Mouse (Mus musculus) lung, embryonic 14.5 days (tissue): ENCODE measurements around the gene Elf3. TPM values are rescaled to one million over a fixed set of nuclear protein-coding genes. Genes with fewer than 3 reads are reported as not detected.

ENCODE experiments used
- ATAC-seq: fragments of 200-750 bp; cut with Nextera tagmentation; 2 replicates; pipeline ENCODE4 v1.8.0; 2017; ENCODE audit warnings: mild to moderate bottlenecking, moderate TSS enrichment, moderate library complexity; ENCODE audit not compliant: insufficient read depth
- DNase-seq: peaks from one replicate; pipeline ENCODE4 v3.0.0-alpha.2; 2015
- H3K27ac ChIP-seq: fragments of 300-500 bp; sonication (generic); 2 replicates; pipeline ENCODE4 v1.5.1; 2014; ENCODE audit warnings: low read depth, mild to moderate bottlenecking, moderate library complexity
- H3K27me3 ChIP-seq: fragments of 300-500 bp; sonication (generic); 2 replicates; pipeline ENCODE4 v1.6.1; 2014; ENCODE audit warnings: low read length, control low read depth; ENCODE audit not compliant: insufficient read depth
- H3K36me3 ChIP-seq: fragments of 300-500 bp; sonication (generic); 2 replicates; pipeline ENCODE4 v1.6.1; 2014; ENCODE audit warnings: control low read depth; ENCODE audit not compliant: insufficient read depth
- H3K4me1 ChIP-seq: fragments of 300-500 bp; sonication (generic); 2 replicates; pipeline ENCODE4 v1.6.1; 2014; ENCODE audit warnings: antibody characterized with exemption, control low read depth; ENCODE audit not compliant: insufficient read depth
- H3K4me2 ChIP-seq: fragments of 300-500 bp; sonication (generic); 2 replicates; pipeline ENCODE4 v1.6.1; 2014; ENCODE audit warnings: mild to moderate bottlenecking
- H3K4me3 ChIP-seq: fragments of 300-500 bp; sonication (generic); 2 replicates; pipeline ENCODE4 v1.5.1; 2014; ENCODE audit warnings: low read depth, low read length
- H3K9ac ChIP-seq: fragments of 300-500 bp; sonication (generic); 2 replicates; pipeline ENCODE4 v1.6.1; 2014
- H3K9me3 ChIP-seq: fragments of 300-500 bp; sonication (generic); 2 replicates; pipeline ENCODE4 v1.6.1; 2016; ENCODE audit warnings: low read depth, low read length, control low read depth
- CTCF ChIP-seq: IDR thresholded peaks from 2 replicates; pipeline ENCODE4 v1.5.1; 2016; ENCODE audit warnings: antibody characterized with exemption, low read depth
- WGBS: fragments of 180-500 bp; shearing (Covaris S2); extraction: QIAGEN DNeasy Blood & Tissue Kit; methylation state at CpG from one replicate; pipeline ENCODE4 v1.1.7; 2014; 5-methylcytosine and 5-hydroxymethylcytosine counted together
- polyA plus RNA-seq: library from polyadenylated mRNA; unstranded; fragments of >200 nt; fragmentation: Nextera tagmentation; extraction: Ambion mirVana; gene quantifications from 2 replicates; pipeline ENCODE4 v1.2.1, GENCODE M21; 2014

Elf3 gene
- polyA plus RNA-seq, 1 experiment from 2014 or later, result 13.5 TPM

DNA sequence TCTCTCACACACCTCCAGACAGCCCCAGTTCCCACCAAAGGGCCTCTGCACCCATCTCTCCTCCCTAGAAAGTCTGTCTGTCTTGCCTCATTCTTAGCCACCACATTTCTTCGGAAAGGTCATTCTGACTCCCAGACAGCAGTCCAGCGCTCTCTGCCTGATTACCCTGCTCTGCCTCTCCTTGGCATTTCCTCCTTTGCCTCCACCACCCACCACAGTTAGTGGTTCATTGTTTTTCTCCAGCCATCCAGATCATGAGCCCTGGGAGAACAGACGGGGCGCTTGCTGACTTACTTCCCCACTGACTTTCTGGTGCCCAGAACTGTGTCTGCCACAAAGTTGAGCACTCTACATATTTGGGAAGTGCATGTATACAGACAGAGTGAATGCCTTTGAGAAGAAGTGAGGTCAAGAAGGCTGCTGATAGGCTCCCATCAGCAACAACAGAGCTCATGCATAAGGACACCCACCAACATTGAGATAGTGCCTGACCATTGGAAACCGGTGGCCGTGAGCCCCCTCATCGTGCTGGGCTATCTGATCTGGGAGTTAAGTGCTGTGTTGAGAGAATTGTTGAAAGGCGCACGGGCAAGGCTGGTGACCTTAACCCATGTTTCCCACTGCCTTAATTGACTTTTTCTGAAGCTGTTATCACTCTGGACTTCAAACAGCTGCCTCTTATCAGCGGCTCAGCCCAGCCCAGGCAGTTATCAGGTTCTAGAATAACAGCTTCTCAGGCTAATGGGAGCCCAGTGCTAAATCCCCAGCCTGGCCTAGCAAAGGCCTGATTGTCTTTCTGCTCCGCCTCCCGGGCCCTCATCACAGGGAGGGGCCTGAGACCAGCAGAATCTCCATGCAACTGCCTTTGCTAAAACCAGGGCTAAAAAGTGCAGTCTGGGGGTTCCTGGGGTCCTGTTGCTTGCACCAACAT is 53.9 kb downstream of the Elf3 start:
- Histone ChIP-seq H3K27me3 (no peaks in the 10 kb centered on the region), H3K4me1 (peaks cover 2% of the 10 kb centered on the region; the same call in 1 of the 2 replicates), H3K36me3 (no peaks in the 10 kb centered on the region), H3K9ac (no peak overlapping the region), H3K4me2 (no peak overlapping the region), H3K9me3 (no peaks in the 10 kb centered on the region), H3K4me3 (no peak overlapping the region), H3K27ac (no peak overlapping the region)
- ATAC-seq, result no peak
- peak; percentile 20 for DNase-seq
- 21% methylated on average over 12 of the region's 12 CpGs for WGBS
- no peak for TF ChIP-seq CTCF

Other genes starting within 250 kb of the Elf3 start
- gene Lgr6, start 153.3 kb downstream of the Elf3 start, polyA plus RNA-seq, result 11.1 and 12.0 TPM in 2 replicates
- 2.3 and 2.8 TPM in 2 replicates for gene Ptpn7, start 125.9 kb downstream of the Elf3 start, polyA plus RNA-seq
- 46.3 and 46.7 TPM in 2 replicates for gene Arl8a, start 111.7 kb downstream of the Elf3 start, polyA plus RNA-seq
- gene Gpr37l1, start 90.9 kb downstream of the Elf3 start, polyA plus RNA-seq, result not detected in 2 replicates
- gene Rnpep, start 25.5 kb upstream of the Elf3 start, polyA plus RNA-seq, result 96.6 and 99.2 TPM in 2 replicates
- gene Timm17a, start 55.2 kb upstream of the Elf3 start, polyA plus RNA-seq, result 177 and 189 TPM in 2 replicates
- 3.1 and 3.8 TPM in 2 replicates for gene Lmod1, start 66.2 kb upstream of the Elf3 start, polyA plus RNA-seq
- gene Shisa4, start 116.7 kb upstream of the Elf3 start, polyA plus RNA-seq, result 26.1 and 31.2 TPM in 2 replicates
- 148 and 158 TPM in 2 replicates for gene Ipo9, start 171.9 kb upstream of the Elf3 start, polyA plus RNA-seq